Mouse (Mus musculus) megakaryocyte, embryonic 14.5 days (primary cell): ENCODE measurements at regions not wholly inside any gene's neighbourhood (a gene's known extent, or its start where the extent isn't known, plus 50 kb on each side); places are given as distances from the start of the nearest gene placed in this dataset.

Experiments
- FLI1 ChIP-seq: IDR thresholded peaks from 2 replicates; pipeline ENCODE4 v1.6.1; 2012; ENCODE audit warnings: low read length, inconsistent platforms, mixed read lengths
- GATA1 ChIP-seq: IDR thresholded peaks from 3 replicates; pipeline ENCODE4 v1.6.1; 2012; ENCODE audit warnings: mixed read lengths, low read length, inconsistent platforms, borderline replicate concordance

DNA sequence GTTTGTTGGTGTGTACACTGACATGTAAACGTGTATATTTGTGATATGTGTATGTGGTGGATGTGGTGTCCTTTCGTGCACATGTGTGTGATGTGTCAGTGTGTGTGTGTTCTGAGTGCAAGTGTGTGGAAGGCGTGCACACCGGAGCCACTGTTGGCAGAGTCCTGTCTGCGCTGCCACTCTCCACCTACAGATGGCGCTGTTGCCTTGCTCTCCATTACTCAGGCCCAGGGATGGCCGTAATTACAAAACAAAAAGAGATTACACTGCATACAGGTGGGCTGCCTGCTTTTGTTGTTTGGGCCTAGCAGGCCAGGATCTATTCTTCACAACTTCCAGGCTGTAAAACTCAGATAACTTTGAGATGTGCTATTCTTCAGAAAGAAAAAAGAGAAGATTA is 199.4 kb downstream of the Cdh26 start:
- no peak for TF ChIP-seq GATA1
- no peak for TF ChIP-seq FLI1
